ENCODE assay signal across 20 mouse cellular contexts in the genomic region with DNA sequence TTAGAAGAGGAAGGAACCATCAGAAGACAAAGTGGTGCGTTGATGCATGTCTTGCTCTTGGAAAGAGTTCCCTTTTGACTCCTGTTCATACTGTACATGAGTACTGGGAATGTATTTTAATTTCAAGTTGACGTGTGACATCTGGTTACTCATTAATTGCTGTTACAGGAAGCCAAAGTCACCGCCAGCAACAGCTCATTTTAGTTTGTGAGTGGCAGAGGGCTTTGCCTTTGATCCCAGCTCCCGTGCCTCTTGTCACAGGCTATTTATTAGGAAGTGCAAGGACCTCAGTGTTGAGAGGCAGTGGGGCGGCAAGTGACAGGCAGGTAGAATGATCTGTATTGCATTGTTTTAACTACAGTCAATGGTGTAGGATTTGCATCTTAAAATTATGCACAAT. TPM values are rescaled to one million over a fixed set of nuclear protein-coding genes. Genes with fewer than 3 reads are reported as not detected.
DNase-seq lines count a peak whose midpoint lies in the region; ATAC-seq and TF ChIP-seq lines count a peak whose summit lies in the region.
"Had no signal": no experiment of that assay in that cellular context is flagged by ENCODE, and none has a peak within 500 bp of the region (broad histone marks: within the 10 kb centered on the region; RNA-seq: fewer than 3 reads in every experiment).

No protein-coding gene starts in this region.

- TF ChIP-seq CTCF in liver, adult 2 months (IDR thresholded peaks at IDR 0.05; ENCODE audit: low read depth, low read length), result no peak

- H3K9ac ChIP-seq in forebrain, embryonic 13.5 days, result no peak overlapping the region
- H3K9ac ChIP-seq in forebrain, embryonic 11.5 days (ENCODE audit: low read length), result no peak overlapping the region
- no peak overlapping the region for H3K9ac ChIP-seq in liver, adult 2 months (ENCODE audit: low read depth, low read length)
- no peak overlapping the region for H3K9ac ChIP-seq in liver, embryonic 16.5 days (ENCODE audit: low read depth, low read length)
- H3K9ac ChIP-seq in neural tube, embryonic 15.5 days (replicated peaks), result no peak overlapping the region
- H3K9ac ChIP-seq: embryonic facial prominence, embryonic 13.5 days; hindbrain, embryonic 15.5 days; limb, embryonic 13.5 days; neural tube, embryonic 12.5 days had no signal

- peak; percentile 38; the same call in 1 of the 2 replicates for ATAC-seq in forebrain, embryonic 13.5 days
- no peak for ATAC-seq in forebrain, embryonic 11.5 days (replicated peaks; ENCODE audit: low FRiP score)
- peak; percentile 61 for ATAC-seq in liver, embryonic 16.5 days (ENCODE audit: low read depth)
- ATAC-seq in neural tube, embryonic 15.5 days (ENCODE audit: low FRiP score), result no peak
- ATAC-seq: activated CD4-positive, CD25-positive, alpha-beta regulatory T cell, adult 4 months had no signal

- no peaks in the 10 kb centered on the region for H3K27me3 ChIP-seq in forebrain, embryonic 13.5 days
- H3K27me3 ChIP-seq in forebrain, embryonic 11.5 days (ENCODE audit: control insufficient read depth, insufficient read depth, low read length), result no peaks in the 10 kb centered on the region
- no peaks in the 10 kb centered on the region for H3K27me3 ChIP-seq in liver, adult 2 months (ENCODE audit: control insufficient read depth, insufficient read depth, low read length)
- no peaks in the 10 kb centered on the region for H3K27me3 ChIP-seq in liver, embryonic 16.5 days (ENCODE audit: control insufficient read depth, insufficient read depth, low read depth, low read length)
- no peaks in the 10 kb centered on the region for H3K27me3 ChIP-seq in neural tube, embryonic 15.5 days (replicated peaks)
- H3K27me3 ChIP-seq: CH12.LX; embryonic facial prominence, embryonic 13.5 days; hindbrain, embryonic 15.5 days; limb, embryonic 13.5 days; neural tube, embryonic 12.5 days had no signal

- no peak overlapping the region for H3K4me3 ChIP-seq in forebrain, embryonic 13.5 days
- H3K4me3 ChIP-seq in forebrain, embryonic 11.5 days (ENCODE audit: low read depth, low read length), result no peak overlapping the region
- H3K4me3 ChIP-seq in liver, adult 2 months (ENCODE audit: insufficient read depth, low read depth, low read length), result no peak overlapping the region
- no peak overlapping the region for H3K4me3 ChIP-seq in liver, embryonic 16.5 days (ENCODE audit: low read depth, low read length)
- H3K4me3 ChIP-seq in neural tube, embryonic 15.5 days (replicated peaks), result no peak overlapping the region
- H3K4me3 ChIP-seq: embryonic facial prominence, embryonic 13.5 days; hindbrain, embryonic 15.5 days; limb, embryonic 13.5 days; neural tube, embryonic 12.5 days had no signal

- no peak for TF ChIP-seq POLR2A in liver, adult 2 months (IDR thresholded peaks at IDR 0.05; ENCODE audit: extremely low read depth, insufficient read depth, low read length)

- H3K4me2 ChIP-seq in forebrain, embryonic 13.5 days, result no peak overlapping the region
- no peak overlapping the region for H3K4me2 ChIP-seq in forebrain, embryonic 11.5 days (ENCODE audit: low read depth, low read length, severe bottlenecking)
- no peak overlapping the region for H3K4me2 ChIP-seq in liver, embryonic 16.5 days (ENCODE audit: low read depth, low read length)
- H3K4me2 ChIP-seq in neural tube, embryonic 15.5 days, result no peak overlapping the region
- H3K4me2 ChIP-seq: embryonic facial prominence, embryonic 13.5 days; hindbrain, embryonic 15.5 days; limb, embryonic 13.5 days; neural tube, embryonic 12.5 days had no signal

- no peak overlapping the region for H3K27ac ChIP-seq in forebrain, embryonic 13.5 days
- no peak overlapping the region for H3K27ac ChIP-seq in forebrain, embryonic 11.5 days (ENCODE audit: low read depth, low read length)
- peak overlapping the region; percentile 88 for H3K27ac ChIP-seq in liver, adult 2 months (replicated peaks; ENCODE audit: insufficient read depth, low read depth, low read length)
- peak overlapping the region; percentile 2; the same call in 1 of the 2 replicates for H3K27ac ChIP-seq in liver, embryonic 16.5 days (ENCODE audit: low read length)
- H3K27ac ChIP-seq in neural tube, embryonic 15.5 days (replicated peaks), result no peak overlapping the region
- H3K27ac ChIP-seq: embryonic facial prominence, embryonic 13.5 days; hindbrain, embryonic 15.5 days; limb, embryonic 13.5 days; neural tube, embryonic 12.5 days had no signal

- peaks cover 9% of the 10 kb centered on the region; the same call in 1 of the 2 replicates for H3K79me2 ChIP-seq in liver, adult 2 months (ENCODE audit: control insufficient read depth, insufficient read depth, low read length)

- no peaks in the 10 kb centered on the region for H3K36me3 ChIP-seq in forebrain, embryonic 13.5 days (ENCODE audit: poor library complexity, severe bottlenecking)
- no peaks in the 10 kb centered on the region for H3K36me3 ChIP-seq in forebrain, embryonic 11.5 days (ENCODE audit: control insufficient read depth, insufficient read depth, low read length)
- H3K36me3 ChIP-seq in liver, adult 2 months (ENCODE audit: control insufficient read depth, insufficient read depth, low read length), result no peaks in the 10 kb centered on the region
- H3K36me3 ChIP-seq in liver, embryonic 16.5 days (ENCODE audit: control insufficient read depth, insufficient read depth), result no peaks in the 10 kb centered on the region
- H3K36me3 ChIP-seq in neural tube, embryonic 15.5 days, result no peaks in the 10 kb centered on the region
- H3K36me3 ChIP-seq: embryonic facial prominence, embryonic 13.5 days; hindbrain, embryonic 15.5 days; limb, embryonic 13.5 days; neural tube, embryonic 12.5 days had no signal

- WGBS in forebrain, embryonic 13.5 days, result 47% methylated on average over 5 of the region's 5 CpGs
- WGBS in forebrain, embryonic 11.5 days, result 63% methylated on average over 5 of the region's 5 CpGs
- 13% methylated on average over 5 of the region's 5 CpGs for WGBS in liver, adult 2 months
- WGBS in liver, embryonic 16.5 days (ENCODE audit: insufficient replicate concordance), result 45% methylated on average over 5 of the region's 5 CpGs
- WGBS in neural tube, embryonic 15.5 days, result 64% methylated on average over 5 of the region's 5 CpGs

- no peaks in the 10 kb centered on the region for H3K9me3 ChIP-seq in forebrain, embryonic 13.5 days (replicated peaks)
- no peaks in the 10 kb centered on the region for H3K9me3 ChIP-seq in forebrain, embryonic 11.5 days (ENCODE audit: control insufficient read depth, low read length)
- H3K9me3 ChIP-seq in liver, embryonic 16.5 days (replicated peaks; ENCODE audit: control insufficient read depth, low read length), result no peaks in the 10 kb centered on the region
- H3K9me3 ChIP-seq in neural tube, embryonic 15.5 days (replicated peaks), result no peaks in the 10 kb centered on the region
- H3K9me3 ChIP-seq: embryonic facial prominence, embryonic 13.5 days; hindbrain, embryonic 15.5 days; limb, embryonic 13.5 days; neural tube, embryonic 12.5 days had no signal

- peaks cover 6% of the 10 kb centered on the region; the same call in 1 of the 2 replicates for H3K4me1 ChIP-seq in forebrain, embryonic 13.5 days
- no peaks in the 10 kb centered on the region for H3K4me1 ChIP-seq in forebrain, embryonic 11.5 days (replicated peaks; ENCODE audit: control insufficient read depth, insufficient read depth, low read length)
- peaks cover 26% of the 10 kb centered on the region for H3K4me1 ChIP-seq in liver, adult 2 months (ENCODE audit: control insufficient read depth, insufficient read depth, low read length)
- no peaks in the 10 kb centered on the region; the same call in 1 of the 2 replicates for H3K4me1 ChIP-seq in liver, embryonic 16.5 days (ENCODE audit: control insufficient read depth, low read depth, low read length)
- H3K4me1 ChIP-seq in neural tube, embryonic 15.5 days, result no peaks in the 10 kb centered on the region
- H3K4me1 ChIP-seq: embryonic facial prominence, embryonic 13.5 days; hindbrain, embryonic 15.5 days; neural tube, embryonic 12.5 days had no signal

- DNase-seq in forebrain, embryonic 11.5 days (ENCODE audit: low spot score), result no peak
- DNase-seq in liver, adult 2 months (ENCODE audit: extremely low read depth, low read depth, low spot score), result peak; percentile 97
- DNase-seq in liver, result no peak
- DNase-seq in kidney, adult 9 months, result peak; percentile 79
- DNase-seq in cerebellum, postnatal 10 days, result no peak
- DNase-seq: adrenal gland, postnatal 36 days; gastrocnemius, postnatal 36 days; lung, postnatal 36 days; midbrain, embryonic 14.5 days; right cerebral cortex, adult 18-20 months; spleen, adult 18-20 months had no signal

RNA-seq across cellular contexts. Expression of a gene that starts 24.8 kb away (rescaled TPM):
- polyA plus RNA-seq in forebrain, embryonic 13.5 days (2015; fragmentation: Nextera tagmentation; extraction: Ambion mirVana), result 0.32 and 0.93 TPM in 2 replicates
- polyA plus RNA-seq in forebrain, embryonic 11.5 days (2014; fragmentation: Nextera tagmentation; extraction: Ambion mirVana), result 1.1 and 1.5 TPM in 2 replicates
- total RNA-seq in liver, adult 2 months (2014; rRNA removed), result 45.2 and 55.2 TPM in 2 replicates
- polyA plus RNA-seq in liver, adult 2 months (2012; rRNA removed), result 86.5 and 95.1 TPM in 2 replicates
- polyA plus RNA-seq in liver, embryonic 16.5 days (2015; fragmentation: Nextera tagmentation; extraction: Ambion mirVana), result 13.6 and 19.5 TPM in 2 replicates
- 1.8 and 2.2 TPM in 2 replicates for polyA plus RNA-seq in neural tube, embryonic 15.5 days (2015; fragmentation: Nextera tagmentation; extraction: Ambion mirVana)
- total RNA-seq: CH12.LX had no signal

Comparison
In these comparisons a context has a peak if more than half of its experiments do, and no peak if none do; other contexts are left out.
1. ATAC-seq: peak in forebrain, embryonic 13.5 days (single experiment) and liver, embryonic 16.5 days (single experiment); none in forebrain, embryonic 11.5 days (single experiment) and neural tube, embryonic 15.5 days (single experiment).
2. DNase-seq: peak in liver, adult 2 months (single experiment) and kidney, adult 9 months (single experiment); none in forebrain, embryonic 11.5 days (single experiment), liver (single experiment) and cerebellum, postnatal 10 days (0 of 2).
3. H3K27ac ChIP-seq: peak in liver, adult 2 months (single experiment) and liver, embryonic 16.5 days (single experiment); none in forebrain, embryonic 13.5 days (single experiment), forebrain, embryonic 11.5 days (single experiment) and neural tube, embryonic 15.5 days (single experiment).